Mouse (Mus musculus) liver, embryonic 14.5 days (tissue): ENCODE results near the gene Tfeb. TPM values are rescaled to one million over a fixed set of nuclear protein-coding genes. Genes with fewer than 3 reads are reported as not detected.

Source experiments
- ATAC-seq: fragments of 200-750 bp; cut with Nextera tagmentation; 2 replicates; pipeline ENCODE4 v1.8.0; 2017; ENCODE audit warnings: moderate number of reproducible peaks, mild to moderate bottlenecking, moderate library complexity; ENCODE audit not compliant: insufficient read depth
- DNase-seq, 3 experiments: peaks; one replicate each; pipeline ENCODE4 v3.0.0-alpha.2; 2012 to 2013; ENCODE audit warnings: low read depth in 3 of 3, low spot score in 3 of 3
- H3K27ac ChIP-seq: fragments of 300-500 bp; sonication (generic); 2 replicates; pipeline ENCODE4 v1.5.1; 2014; ENCODE audit warnings: moderate library complexity, mild to moderate bottlenecking, control low read depth, inconsistent platforms
- H3K27me3 ChIP-seq: fragments of 300-500 bp; sonication (generic); 2 replicates; pipeline ENCODE4 v1.6.1; 2014; ENCODE audit warnings: mild to moderate bottlenecking, low read length, moderate library complexity; ENCODE audit not compliant: control insufficient read depth, insufficient read depth
- H3K36me3 ChIP-seq: fragments of 300-500 bp; sonication (generic); replicated peaks from 2 replicates; pipeline ENCODE4 v1.6.1; 2014; ENCODE audit warnings: low read depth; ENCODE audit not compliant: control insufficient read depth, insufficient read depth
- H3K4me1 ChIP-seq, 2 experiments: fragments of 200-500 bp in 1 of 2; fragments of 300-500 bp in 1 of 2; sonication (generic) in 1 of 2; replicated peaks; 2 replicates each; pipeline ENCODE4 v1.6.1; 2012 to 2014; ENCODE audit warnings: antibody characterized with exemption in 1 of 2, inconsistent platforms in 1 of 2, low read length in 1 of 2; ENCODE audit not compliant: control insufficient read depth in 2 of 2, insufficient read depth in 2 of 2
- H3K4me2 ChIP-seq: fragments of 300-500 bp; sonication (generic); 2 replicates; pipeline ENCODE4 v1.6.1; 2014; ENCODE audit warnings: low read depth, mild to moderate bottlenecking, control low read depth, moderate library complexity
- H3K4me3 ChIP-seq, 2 experiments: fragments of 200-500 bp in 1 of 2; fragments of 300-500 bp in 1 of 2; sonication (generic) in 1 of 2; 2 replicates each; pipeline ENCODE4 v1.5.1; 2012 to 2014; ENCODE audit warnings: low read depth in 2 of 2, low read length in 2 of 2, mild to moderate bottlenecking in 2 of 2, control low read depth in 1 of 2, inconsistent platforms in 1 of 2, moderate library complexity in 1 of 2; ENCODE audit not compliant: insufficient read depth in 1 of 2
- H3K9ac ChIP-seq: fragments of 300-500 bp; sonication (generic); replicated peaks from 2 replicates; pipeline ENCODE4 v1.6.1; 2014; ENCODE audit warnings: mild to moderate bottlenecking, control low read depth, moderate library complexity
- H3K9me3 ChIP-seq: fragments of 300-500 bp; sonication (generic); 2 replicates; pipeline ENCODE4 v1.6.1; 2016; ENCODE audit warnings: low read length, mixed read lengths; ENCODE audit not compliant: control insufficient read depth
- CTCF ChIP-seq: IDR thresholded peaks from 2 replicates; pipeline ENCODE4 v1.5.1; 2016; ENCODE audit warnings: antibody characterized with exemption, low read depth, control low read depth
- EP300 ChIP-seq: IDR thresholded peaks from 2 replicates; pipeline ENCODE4 v1.6.1; 2016; ENCODE audit warnings: antibody characterized with exemption, low read depth
- WGBS: fragments of 180-500 bp; shearing (Covaris S2); extraction: QIAGEN DNeasy Blood & Tissue Kit; methylation state at CpG from one replicate; pipeline ENCODE4 v1.1.7; 2014; ENCODE audit not compliant: insufficient replicate concordance; 5-methylcytosine and 5-hydroxymethylcytosine counted together
- polyA plus RNA-seq, 2 experiments: library from polyadenylated mRNA; depleted of rRNA in 1 of 2; stranded (reverse) in 1 of 2; unstranded in 1 of 2; fragments of >200 nt; fragmentation: Nextera tagmentation in 1 of 2; extraction: Ambion mirVana in 1 of 2; gene quantifications; 2 replicates each; pipeline versions ENCODE4 v1.2.1 to v1.2.3; 2012 to 2014

Gene Tfeb
- polyA plus RNA-seq, 2 experiments, result 2.4 to 3.2 TPM

DNA sequence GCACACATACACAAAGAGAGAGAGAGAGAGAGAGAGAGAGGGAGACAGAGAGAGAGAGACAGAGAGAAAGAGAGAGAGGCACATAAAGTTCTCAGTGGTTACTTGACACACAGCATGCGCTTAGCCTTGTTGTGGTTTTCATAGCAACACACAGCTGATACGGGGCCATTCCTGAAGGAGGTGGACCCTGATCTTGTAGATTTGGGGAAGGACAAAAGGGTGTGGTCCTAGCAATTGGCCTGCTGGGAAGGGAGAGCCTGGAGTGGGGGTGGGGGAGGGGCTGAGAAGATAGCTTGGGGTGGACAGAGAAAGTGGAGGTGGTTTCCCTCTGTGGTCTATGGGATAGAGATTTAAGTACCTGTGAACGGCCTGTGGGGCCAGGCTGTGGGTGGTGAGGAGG, 26.8 kb upstream of the Tfeb start:
- Histone ChIP-seq H3K27ac (no peak overlapping the region), H3K4me1 (0 out of 4 replicates have a peak, but pooled peaks cover 0 to 4% of the 10 kb centered on the region in 2 experiments), H3K4me3 (no peak overlapping the region), H3K9ac (no peak overlapping the region), H3K9me3 (no peaks in the 10 kb centered on the region), H3K36me3 (no peaks in the 10 kb centered on the region), H3K4me2 (no peak overlapping the region), H3K27me3 (no peaks in the 10 kb centered on the region)
- DNase-seq (no peak), ATAC-seq (no peak)
- TF ChIP-seq EP300 (no peak), CTCF (no peak)
- WGBS, result 15% methylated on average over 3 of the region's 3 CpGs

DNA sequence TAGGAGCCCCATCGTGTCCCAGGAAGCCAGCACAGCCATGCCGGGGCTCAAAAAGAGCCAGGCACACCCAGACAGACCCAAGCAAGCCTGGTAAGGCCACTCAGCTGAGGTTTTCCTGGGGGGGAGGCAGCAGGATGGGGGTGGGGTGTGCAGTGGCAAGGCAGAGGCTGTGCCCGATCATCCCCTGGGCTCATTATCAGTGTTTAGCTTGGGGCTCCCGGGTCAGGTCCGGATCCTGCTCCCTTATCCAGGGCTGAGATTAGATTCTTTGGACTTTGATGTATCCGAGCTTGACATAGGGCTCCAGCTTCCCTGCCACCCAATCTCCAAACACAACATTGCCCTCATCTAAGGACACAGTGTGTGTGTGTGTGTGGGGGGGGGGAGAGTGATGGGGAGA, 24.9 kb upstream of the Tfeb start:
- Histone ChIP-seq H3K27ac (no peak overlapping the region), H3K9me3 (no peaks in the 10 kb centered on the region), H3K9ac (no peak overlapping the region), H3K36me3 (no peaks in the 10 kb centered on the region), H3K4me3 (no peak overlapping the region), H3K4me2 (no peak overlapping the region), H3K4me1 (0 out of 4 replicates have a peak, but pooled peaks cover 0 to 4% of the 10 kb centered on the region in 2 experiments), H3K27me3 (no peaks in the 10 kb centered on the region)
- DNase-seq (no peak), ATAC-seq (no peak)
- WGBS, result 35% methylated on average over 6 of the region's 6 CpGs
- TF ChIP-seq CTCF (no peak), EP300 (no peak)

DNA sequence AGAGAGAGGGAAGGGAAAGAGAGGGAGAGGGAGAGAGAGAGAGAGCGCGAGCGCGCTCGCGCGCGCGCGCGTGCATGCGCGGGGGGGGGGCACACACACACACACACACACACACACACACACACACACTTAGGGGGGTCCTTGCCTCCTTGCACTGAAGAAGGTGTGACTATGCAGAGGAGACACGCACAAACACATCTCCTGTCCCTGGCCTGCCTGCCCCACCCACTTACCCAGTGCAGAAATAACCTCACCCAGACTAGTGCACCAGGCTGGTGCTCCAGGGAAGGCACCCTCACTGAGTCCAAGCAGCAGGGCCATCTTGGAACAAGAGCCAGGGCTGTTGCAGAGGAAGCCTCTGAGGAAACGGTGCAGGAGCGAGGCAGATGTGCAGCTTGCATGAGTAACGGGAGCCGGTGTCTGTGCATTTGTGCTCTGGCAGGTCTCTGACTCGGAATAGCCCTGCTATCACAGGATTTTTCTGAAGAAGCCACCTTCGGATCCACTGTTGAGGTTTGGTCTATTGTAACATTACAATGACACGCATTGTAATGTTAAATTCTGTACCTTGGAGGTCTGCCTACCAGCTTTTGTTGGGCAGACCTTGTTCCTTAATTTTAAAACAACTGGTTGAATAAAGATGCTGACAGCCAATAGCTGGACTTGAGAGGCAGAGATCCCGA, 23.8 kb upstream of the Tfeb start:
- Histone ChIP-seq H3K4me3 (no peak overlapping the region), H3K4me2 (no peak overlapping the region), H3K27me3 (no peaks in the 10 kb centered on the region), H3K27ac (no peak overlapping the region), H3K36me3 (no peaks in the 10 kb centered on the region), H3K4me1 (0 out of 4 replicates have a peak, but pooled peaks cover 0 to 4% of the 10 kb centered on the region in 2 experiments), H3K9me3 (no peaks in the 10 kb centered on the region), H3K9ac (no peak overlapping the region)
- TF ChIP-seq EP300 (no peak), CTCF (no peak)
- DNase-seq, result no peak
- WGBS, result 53% methylated on average over 22 of the region's 22 CpGs
- no peak for ATAC-seq

DNA sequence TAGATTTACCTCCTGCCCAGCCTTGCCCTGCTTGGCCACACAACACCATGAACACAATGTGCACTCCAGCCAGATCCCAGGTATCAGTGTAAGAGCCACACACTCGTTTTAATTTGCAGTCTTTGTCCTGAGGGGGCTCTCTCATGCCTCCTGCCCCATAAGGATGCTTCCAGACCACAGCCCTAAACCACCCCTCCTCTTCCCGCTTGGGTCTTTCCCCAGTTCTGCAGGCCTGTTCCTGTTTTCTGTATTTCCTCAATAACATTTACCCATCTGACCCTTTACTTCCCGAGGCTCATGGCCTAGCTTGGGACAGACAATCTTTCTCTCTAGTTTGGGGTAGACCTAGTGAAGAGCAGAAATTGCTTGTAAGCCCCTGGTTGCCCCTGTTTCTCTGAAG, 21.8 kb upstream of the Tfeb start:
- Histone ChIP-seq H3K4me1 (0 out of 4 replicates have a peak, but pooled peaks cover 0 to 2% of the 10 kb centered on the region in 2 experiments), H3K27ac (no peak overlapping the region), H3K4me3 (no peak overlapping the region), H3K36me3 (no peaks in the 10 kb centered on the region), H3K9ac (no peak overlapping the region), H3K9me3 (no peaks in the 10 kb centered on the region), H3K27me3 (no peaks in the 10 kb centered on the region), H3K4me2 (no peak overlapping the region)
- no peak for TF ChIP-seq CTCF
- TF ChIP-seq EP300, result no peak
- DNase-seq, result no peak
- 13% methylated on average over 3 of the region's 3 CpGs for WGBS
- ATAC-seq, result no peak

DNA sequence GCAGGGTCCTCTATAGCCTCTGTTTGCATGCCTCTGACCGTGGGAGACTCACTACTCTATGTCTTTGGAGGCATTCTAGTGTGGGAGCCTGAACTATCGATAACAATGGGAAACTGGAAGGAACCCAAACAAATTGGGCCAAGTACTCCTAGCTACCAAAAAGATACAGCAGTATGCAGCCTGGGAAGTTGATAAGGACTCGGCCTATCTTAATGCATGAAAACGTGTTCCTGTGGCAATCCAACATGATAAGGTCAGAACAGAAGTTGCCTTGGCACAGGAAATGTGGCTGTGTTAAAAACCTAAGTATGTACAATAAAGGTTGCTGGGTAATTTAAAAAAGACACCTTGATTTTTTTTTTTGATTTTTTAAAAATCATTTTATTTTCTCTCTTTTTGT, 15.6 kb upstream of the Tfeb start:
- Histone ChIP-seq H3K36me3 (no peaks in the 10 kb centered on the region), H3K27me3 (no peaks in the 10 kb centered on the region), H3K9ac (no peak overlapping the region), H3K27ac (no peak overlapping the region), H3K9me3 (no peaks in the 10 kb centered on the region), H3K4me2 (no peak overlapping the region), H3K4me3 (no peak overlapping the region), H3K4me1 (no peaks in the 10 kb centered on the region)
- 24% methylated on average over 4 of the region's 4 CpGs for WGBS
- ATAC-seq (no peak), DNase-seq (no peak)
- no peak for TF ChIP-seq CTCF
- TF ChIP-seq EP300, result no peak
